Mouse (Mus musculus) ES-E14 (cell line): Measurements from ENCODE around the gene Tmem59l.

Experiments used
- CHD2 ChIP-seq: IDR thresholded peaks from 2 replicates; pipeline ENCODE4 v1.6.1; 2014; ENCODE audit warnings: mild to moderate bottlenecking, low read depth, low read length, inconsistent platforms
- HCFC1 ChIP-seq: IDR thresholded peaks from 2 replicates; pipeline ENCODE4 v1.6.1; 2012; ENCODE audit warnings: low read length, inconsistent platforms, borderline replicate concordance; ENCODE audit not compliant: insufficient read depth
- MAFK ChIP-seq: IDR thresholded peaks from 2 replicates; pipeline ENCODE4 v1.6.1; 2014; ENCODE audit warnings: mild to moderate bottlenecking, low read depth, low read length, inconsistent platforms; ENCODE audit not compliant: insufficient read depth
- ZC3H11A ChIP-seq: IDR thresholded peaks from 2 replicates; pipeline ENCODE4 v1.6.1; 2012; ENCODE audit warnings: low read depth, mild to moderate bottlenecking, inconsistent platforms, low read length, borderline replicate concordance

- TF ChIP-seq HCFC1 = no peak
- TF ChIP-seq CHD2 = no peak
- no peak for TF ChIP-seq ZC3H11A
- TF ChIP-seq MAFK = no peak
Observed at GRCm38 (mm10) chr8:70489576-70489975, 2.4 kb upstream of the Tmem59l start.
